Mouse (Mus musculus) testis, adult 2 months (tissue): ENCODE data around the gene Caskin2. TPM values are rescaled to one million over a fixed set of nuclear protein-coding genes. Genes with fewer than 3 reads are reported as not detected.

Experiments used
- H3K27ac ChIP-seq: fragments of 200-500 bp; 2 replicates; pipeline ENCODE4 v1.5.1; 2012; ENCODE audit warnings: low read depth, low read length; ENCODE audit not compliant: control insufficient read depth, insufficient read depth
- H3K27me3 ChIP-seq: fragments of 200-500 bp; 2 replicates; pipeline ENCODE4 v1.6.1; 2012; ENCODE audit warnings: mild to moderate bottlenecking, low read length, moderate library complexity; ENCODE audit not compliant: control insufficient read depth, insufficient read depth
- H3K36me3 ChIP-seq: fragments of 200-500 bp; 2 replicates; pipeline ENCODE4 v1.6.1; 2012; ENCODE audit warnings: mild to moderate bottlenecking, low read length; ENCODE audit not compliant: control insufficient read depth, insufficient read depth
- H3K4me1 ChIP-seq: fragments of 200-500 bp; 2 replicates; pipeline ENCODE4 v1.6.1; 2012; ENCODE audit warnings: low read length; ENCODE audit not compliant: control insufficient read depth, insufficient read depth
- H3K4me3 ChIP-seq: fragments of 200-500 bp; 2 replicates; pipeline ENCODE4 v1.5.1; 2012; ENCODE audit warnings: low read depth, mild to moderate bottlenecking, low read length, moderate library complexity, mixed read lengths; ENCODE audit not compliant: control insufficient read depth
- CTCF ChIP-seq: fragments of 200-500 bp; IDR thresholded peaks from 2 replicates; pipeline ENCODE4 v1.5.1; 2012; ENCODE audit warnings: low read depth, mild to moderate bottlenecking, inconsistent platforms, low read length, moderate library complexity; ENCODE audit not compliant: control insufficient read depth, insufficient read depth, insufficient replicate concordance
- POLR2A ChIP-seq: fragments of 200-500 bp; IDR thresholded peaks from 2 replicates; pipeline ENCODE4 v1.6.1; 2012; ENCODE audit warnings: low read depth, mild to moderate bottlenecking, inconsistent platforms, low read length, moderate library complexity; ENCODE audit not compliant: control insufficient read depth
- polyA plus RNA-seq: library from polyadenylated mRNA; depleted of rRNA; stranded (reverse); fragments of >200 nt; gene quantifications from 2 replicates; pipeline ENCODE4 v1.2.3, GENCODE M21; 2012

Gene Caskin2
- polyA plus RNA-seq, 1 experiment = 7.6 TPM

- no peak overlapping the region for H3K27ac ChIP-seq
- no peak overlapping the region for H3K4me3 ChIP-seq
- no peaks in the 10 kb centered on the region for H3K36me3 ChIP-seq
- TF ChIP-seq POLR2A (no peak), CTCF (no peak)
- no peaks in the 10 kb centered on the region for H3K27me3 ChIP-seq
- H3K4me1 ChIP-seq = peaks cover 2% of the 10 kb centered on the region; the same call in 1 of the 2 replicates
These were observed 17.3 kb upstream of the Caskin2 start for GRCm38 (mm10) chr11:115830550-115831325.

GRCm38 (mm10) chr11:115829036-115829435 is 15.6 kb upstream of the Caskin2 start:
- Histone ChIP-seq H3K27me3 (no peaks in the 10 kb centered on the region), H3K27ac (no peak overlapping the region), H3K4me3 (no peak overlapping the region), H3K4me1 (peaks cover 5% of the 10 kb centered on the region; the same call in 1 of the 2 replicates), H3K36me3 (no peaks in the 10 kb centered on the region)
- TF ChIP-seq CTCF = no peak
- TF ChIP-seq POLR2A = no peak

- H3K27me3 ChIP-seq = no peaks in the 10 kb centered on the region
- no peaks in the 10 kb centered on the region for H3K36me3 ChIP-seq
- TF ChIP-seq POLR2A (no peak), CTCF (no peak)
- H3K27ac ChIP-seq = no peak overlapping the region
- peaks cover 5% of the 10 kb centered on the region; the same call in 1 of the 2 replicates for H3K4me1 ChIP-seq
- H3K4me3 ChIP-seq = no peak overlapping the region
These were observed 14.2 kb upstream of the Caskin2 start for GRCm38 (mm10) chr11:115827624-115828023.

- no peaks in the 10 kb centered on the region for H3K36me3 ChIP-seq
- H3K4me1 ChIP-seq = peaks cover 3% of the 10 kb centered on the region; the same call in 1 of the 2 replicates
- H3K27ac ChIP-seq = no peak overlapping the region
- no peak for TF ChIP-seq CTCF
- no peak for TF ChIP-seq POLR2A
- no peak overlapping the region for H3K4me3 ChIP-seq
- no peaks in the 10 kb centered on the region for H3K27me3 ChIP-seq
These were observed 13.0 kb upstream of the Caskin2 start for GRCm38 (mm10) chr11:115826487-115826886.

GRCm38 (mm10) chr11:115824813-115825212 is 11.4 kb upstream of the Caskin2 start:
- H3K27ac ChIP-seq = no peak overlapping the region
- H3K4me1 ChIP-seq = peaks cover 3% of the 10 kb centered on the region; the same call in 1 of the 2 replicates
- no peaks in the 10 kb centered on the region for H3K27me3 ChIP-seq

GRCm38 (mm10) chr11:115823774-115824740 is 10.6 kb upstream of the Caskin2 start, which contains the start of gene Llgl2:
Llgl2 (plus strand) TSS chr11:115824049.
- Histone ChIP-seq H3K4me1 (peaks cover 3% of the 10 kb centered on the region; the same call in 1 of the 2 replicates), H3K36me3 (no peaks in the 10 kb centered on the region), H3K27me3 (no peaks in the 10 kb centered on the region), H3K4me3 (peak within 1 kb of the TSS; percentile 80), H3K27ac (no peak within 1 kb of the TSS)
- TF ChIP-seq CTCF = no peak
- no peak for TF ChIP-seq POLR2A

More at GRCm38 (mm10) chr11:115824813-115825212, 11.4 kb upstream of the Caskin2 start:
- peak overlapping the region; percentile 80 for H3K4me3 ChIP-seq
- H3K36me3 ChIP-seq = no peaks in the 10 kb centered on the region
- no peak for TF ChIP-seq POLR2A
- TF ChIP-seq CTCF = no peak
